Mouse (Mus musculus) gastrocnemius, adult 2 months (tissue): ENCODE measurements at regions not wholly inside any gene's neighbourhood (a gene's known extent, or its start where the extent isn't known, plus 50 kb on each side); places are given as distances from the start of the nearest gene placed in this dataset.

Source experiments
- DNase-seq: peaks from one replicate; pipeline ENCODE4 v3.0.0; 2022
- H3K27ac ChIP-seq: fragments of 200-600 bp; 2 replicates; pipeline ENCODE4 v1.8.1; 2022; ENCODE audit warnings: mild to moderate bottlenecking
- H3K4me3 ChIP-seq: fragments of 200-600 bp; 2 replicates; pipeline ENCODE4 v1.8.1; 2022; ENCODE audit warnings: mild to moderate bottlenecking, moderate library complexity
- CTCF ChIP-seq: fragments of 200-600 bp; IDR thresholded peaks from 2 replicates; pipeline ENCODE4 v1.8.1; 2022; ENCODE audit warnings: antibody characterized with exemption, mild to moderate bottlenecking, moderate library complexity
- intact Hi-C: fragments of 180-260 bp; cut with DNase I; formaldehyde crosslinking; loops from one replicate; pipeline ENCODE4 v1.15.1; 2025

DNA sequence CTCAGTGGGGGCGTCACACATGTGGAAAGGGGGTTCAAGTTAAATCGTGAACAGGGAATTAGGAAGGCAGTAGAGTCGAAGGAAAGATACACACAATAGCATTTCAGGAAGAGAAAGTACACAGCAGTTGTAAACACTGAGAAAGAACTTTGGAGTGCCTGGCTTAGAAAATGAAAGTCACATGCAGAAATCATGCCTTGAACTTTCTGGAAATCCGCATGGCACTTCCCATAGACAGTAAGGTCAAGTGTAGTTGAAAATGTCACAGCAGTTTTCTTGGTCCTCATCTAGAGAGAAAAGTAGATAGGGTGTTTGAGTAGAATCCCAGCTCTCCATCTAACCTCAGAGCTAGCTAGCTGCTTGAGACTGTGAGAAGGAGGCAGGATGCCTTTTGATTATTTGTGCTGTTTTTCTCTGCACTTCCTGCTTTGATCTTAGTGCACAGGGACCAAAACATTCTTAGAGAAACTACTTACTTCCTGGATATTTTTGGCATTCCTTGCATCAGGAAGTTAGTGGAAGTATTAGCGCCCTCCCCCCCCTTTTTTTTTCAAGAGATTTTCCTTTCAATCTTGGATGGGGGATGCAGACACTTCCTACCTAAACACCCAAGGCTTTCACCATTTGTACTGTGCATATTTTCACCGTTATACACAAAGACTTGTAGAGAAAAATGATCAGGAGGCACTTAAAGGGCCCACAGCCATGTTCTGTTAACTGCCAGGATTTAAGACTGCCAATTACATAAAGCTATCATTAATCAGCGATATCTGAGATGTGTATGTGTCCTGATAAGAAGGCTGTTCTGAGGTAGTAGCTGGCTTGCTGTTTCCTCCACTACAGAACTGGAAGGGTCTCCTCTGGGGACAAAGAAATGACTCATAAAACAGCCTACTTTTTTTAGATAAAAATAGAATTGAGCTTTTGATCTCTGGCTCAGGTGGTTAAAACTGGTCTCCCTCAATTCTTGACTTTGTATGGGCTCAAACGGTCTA is 118.2 kb downstream of the Gm10295 start:
- peak overlapping the region; percentile 31 for H3K27ac ChIP-seq
- H3K4me3 ChIP-seq: no peak overlapping the region
- no peak for DNase-seq
- no peak for TF ChIP-seq CTCF
- intact Hi-C loops: no loop called here

DNA sequence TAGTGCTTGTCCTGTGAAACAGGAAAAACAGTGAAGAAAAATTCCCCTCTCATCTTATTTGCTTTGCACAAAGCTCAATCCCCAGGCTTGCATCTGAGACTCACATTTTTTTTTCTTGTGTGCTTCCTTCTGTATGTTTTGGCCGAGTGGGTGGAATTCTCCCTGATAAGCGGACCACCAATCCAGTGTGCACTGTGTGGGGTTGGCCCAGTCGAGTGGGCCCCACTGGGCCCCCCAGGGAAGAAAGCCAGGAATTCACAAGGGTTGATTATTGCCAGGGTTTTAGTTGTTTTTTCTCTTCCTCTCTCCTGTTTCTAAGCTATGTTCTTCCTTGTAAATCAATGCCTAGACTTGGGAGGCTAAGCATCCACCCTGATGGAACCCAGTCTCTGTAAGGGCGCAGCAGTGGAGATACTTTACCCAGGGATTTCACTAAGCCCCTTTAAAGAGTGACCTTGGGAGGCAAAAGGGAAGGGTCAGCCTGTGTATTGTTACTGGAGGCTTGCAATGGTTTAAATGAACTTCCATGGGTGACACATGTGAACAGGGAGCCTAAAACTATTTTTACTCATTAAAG is 120.3 kb downstream of the Gm10295 start:
- DNase-seq: no peak
- intact Hi-C loops: no loop called here
- peak overlapping the region; percentile 12; the same call in 1 of the 2 replicates for H3K27ac ChIP-seq

DNA sequence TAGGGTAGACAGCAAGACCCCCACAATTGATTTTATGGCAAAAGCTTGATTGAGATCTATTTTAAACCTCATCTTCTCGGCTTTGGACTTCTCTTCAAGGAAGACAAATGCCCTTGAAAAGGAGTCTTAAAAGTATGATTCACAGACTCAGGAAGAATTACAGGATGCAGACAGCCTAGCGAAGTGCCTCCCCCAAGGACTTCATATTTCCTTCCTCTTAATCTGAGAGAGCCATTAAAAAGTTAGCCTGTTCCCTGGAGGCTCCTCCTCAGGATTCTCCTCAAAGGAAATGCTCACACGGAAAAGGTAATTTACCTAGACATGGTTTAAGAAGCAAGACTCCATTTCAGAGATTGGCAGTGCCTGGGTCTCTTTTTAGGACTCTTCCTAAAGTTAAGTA is 122.1 kb downstream of the Gm10295 start:
- no peak overlapping the region for H3K4me3 ChIP-seq
- no peak for DNase-seq

More for the DNA sequence above, 120.3 kb downstream of the Gm10295 start:
- H3K4me3 ChIP-seq: no peak overlapping the region
- no peak for TF ChIP-seq CTCF

DNA sequence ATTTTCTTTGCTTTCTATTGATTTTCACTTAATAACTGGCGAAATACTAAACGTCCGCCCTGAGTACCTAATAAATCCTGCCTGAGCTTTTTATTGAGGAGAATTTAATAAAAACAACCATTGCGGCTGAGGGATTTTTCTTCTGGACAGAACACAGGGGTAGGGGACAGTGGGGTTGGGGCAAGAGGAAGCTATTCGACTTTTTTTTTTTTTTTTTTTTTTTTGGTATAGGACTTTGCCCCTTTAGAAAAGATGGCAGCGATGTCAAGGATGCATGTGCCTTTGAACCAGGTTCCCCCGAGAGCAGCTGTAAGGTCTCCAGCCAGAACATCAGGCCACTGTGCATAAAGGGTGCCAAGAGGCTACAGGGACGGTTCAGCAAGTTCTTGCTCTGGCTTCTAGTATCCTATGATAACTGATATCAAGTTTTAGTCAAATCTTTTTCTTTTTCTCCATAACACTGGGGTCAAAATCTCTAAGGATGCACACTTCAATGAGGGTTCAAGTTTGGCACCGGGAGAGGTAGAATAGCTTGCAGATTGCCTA is 126.9 kb downstream of the Gm10295 start:
- no peak for DNase-seq
- no peak for TF ChIP-seq CTCF
- intact Hi-C loops: loop anchor here (5.0 to 10.0 kb wide), 2 partner anchors 170 to 1957 kb away; no protein-coding TSS in a partner anchor
- H3K27ac ChIP-seq: no peak overlapping the region
- H3K4me3 ChIP-seq: no peak overlapping the region

More for the DNA sequence above, 122.1 kb downstream of the Gm10295 start:
- peak overlapping the region; percentile 70 for H3K27ac ChIP-seq
- intact Hi-C loops: loop anchor here (10.0 kb wide), 1 partner anchor 166 kb away; no protein-coding TSS in a partner anchor
- TF ChIP-seq CTCF: no peak

DNA sequence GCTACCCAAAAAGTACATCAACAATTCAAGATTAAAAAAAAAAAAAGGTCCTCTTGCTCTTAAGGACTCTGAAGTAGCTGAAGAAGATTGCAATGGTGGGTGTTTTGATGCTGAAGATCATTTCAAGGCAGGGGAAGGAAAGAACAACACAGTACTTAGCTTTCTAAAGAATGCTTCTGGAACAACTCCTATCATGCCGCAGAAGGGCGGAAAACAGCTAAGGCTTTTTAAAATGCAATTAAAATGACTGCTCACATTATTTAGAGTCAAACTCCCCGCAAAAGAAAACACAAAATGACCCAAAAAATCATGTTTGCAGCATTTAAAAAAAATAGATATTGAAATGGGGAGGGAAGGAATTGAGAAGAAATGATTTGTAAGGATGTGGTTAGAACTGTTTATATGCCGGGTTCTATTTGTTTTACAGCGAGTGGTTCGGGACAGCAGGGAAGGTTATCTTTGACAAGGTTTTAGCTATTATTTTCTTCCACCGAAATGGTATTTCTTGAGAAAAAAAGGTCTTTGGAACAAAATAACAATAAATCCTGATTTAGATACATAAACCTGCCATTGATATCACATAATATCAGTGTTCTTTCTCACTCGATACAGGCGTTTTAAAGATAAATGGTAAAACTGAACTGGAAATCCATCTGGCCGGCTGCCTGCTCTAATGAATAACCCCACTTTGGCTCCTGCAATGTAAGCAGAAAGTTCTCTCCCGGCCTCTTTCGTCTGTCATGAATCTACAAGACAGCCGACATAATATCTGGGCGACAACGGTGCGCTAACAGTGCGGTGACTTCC is 127.6 kb downstream of the Gm10295 start:
- intact Hi-C loops: loop anchor here (5.0 to 10.0 kb wide), 2 partner anchors 171 to 1956 kb away; no protein-coding TSS in a partner anchor
- Histone ChIP-seq H3K27ac (no peak overlapping the region), H3K4me3 (no peak overlapping the region)
- TF ChIP-seq CTCF: no peak
- no peak for DNase-seq

DNA sequence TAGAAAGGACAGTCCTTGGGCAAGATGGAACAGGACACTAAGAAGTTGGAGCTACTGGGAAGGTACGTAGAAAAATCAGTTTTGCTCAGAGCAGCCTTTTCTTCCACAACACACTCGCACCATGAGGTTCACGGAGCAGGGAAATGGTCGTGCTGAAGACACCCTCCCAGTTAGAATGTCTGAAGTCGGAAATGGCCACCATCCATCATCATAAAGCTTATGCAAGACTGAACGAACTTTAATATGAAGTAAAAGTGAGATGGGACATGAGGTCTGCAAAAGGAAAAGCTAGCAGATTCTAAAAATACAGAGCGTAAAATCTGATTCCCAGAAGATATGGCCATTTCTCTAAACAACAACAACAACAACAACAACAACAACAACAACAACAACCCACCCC is 133.9 kb downstream of the Gm10295 start:
- H3K27ac ChIP-seq: peak overlapping the region; percentile 46
- DNase-seq: no peak

DNA sequence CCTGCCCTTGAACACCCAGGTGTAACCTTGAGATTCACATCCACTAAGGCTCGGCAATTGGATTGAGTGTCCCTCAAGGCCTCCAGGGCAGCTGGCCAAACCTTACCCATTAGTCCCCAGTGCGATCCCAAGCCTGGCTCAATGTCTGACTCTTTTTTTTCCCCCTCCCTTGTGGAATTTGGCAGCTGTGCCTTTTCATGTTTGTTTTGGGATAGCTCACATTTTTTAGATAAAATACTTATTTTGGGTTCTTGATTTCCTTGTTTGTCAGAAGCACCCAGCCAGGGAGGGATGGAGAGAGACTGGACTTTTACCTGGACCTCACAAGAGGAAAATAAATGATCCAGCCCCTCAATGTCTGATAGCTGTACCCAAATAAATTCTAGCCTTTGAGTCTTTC is 134.5 kb downstream of the Gm10295 start:
- H3K4me3 ChIP-seq: no peak overlapping the region
- no peak for TF ChIP-seq CTCF
- intact Hi-C loops: no loop called here
- DNase-seq: peak; percentile 32
- H3K27ac ChIP-seq: peak overlapping the region; percentile 46

More for the DNA sequence above, 133.9 kb downstream of the Gm10295 start:
- H3K4me3 ChIP-seq: no peak overlapping the region
- TF ChIP-seq CTCF: no peak
- intact Hi-C loops: no loop called here

DNA sequence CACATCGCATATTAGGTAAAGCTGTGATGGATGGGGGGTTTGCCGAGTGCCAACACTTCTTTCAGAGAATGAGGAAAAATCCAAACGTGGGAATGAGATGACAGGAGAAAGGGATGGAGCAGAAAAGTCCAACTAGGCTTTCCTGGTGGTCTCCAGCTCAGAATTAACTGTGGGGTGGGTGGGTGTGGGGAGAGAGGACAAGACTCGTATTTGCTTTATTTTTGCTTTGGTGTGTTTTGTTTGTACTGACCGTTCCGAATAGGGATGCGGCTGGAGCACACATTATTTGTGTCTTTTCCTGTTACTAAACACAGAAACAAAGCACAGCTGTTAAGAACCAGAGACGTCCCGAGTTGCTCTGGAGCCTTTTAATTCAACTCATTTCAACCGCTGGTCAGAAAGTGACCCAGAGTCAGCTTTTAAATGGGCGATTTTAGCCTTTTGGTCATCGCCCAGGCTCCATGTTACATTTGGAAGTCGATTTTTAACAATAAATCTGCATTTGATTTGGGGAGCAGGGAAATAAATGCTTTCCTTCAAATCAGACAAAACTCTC is 136.7 kb downstream of the Gm10295 start:
- DNase-seq: no peak
- intact Hi-C loops: no loop called here
- Histone ChIP-seq H3K27ac (peak overlapping the region; percentile 61), H3K4me3 (no peak overlapping the region)
- TF ChIP-seq CTCF: no peak

DNA sequence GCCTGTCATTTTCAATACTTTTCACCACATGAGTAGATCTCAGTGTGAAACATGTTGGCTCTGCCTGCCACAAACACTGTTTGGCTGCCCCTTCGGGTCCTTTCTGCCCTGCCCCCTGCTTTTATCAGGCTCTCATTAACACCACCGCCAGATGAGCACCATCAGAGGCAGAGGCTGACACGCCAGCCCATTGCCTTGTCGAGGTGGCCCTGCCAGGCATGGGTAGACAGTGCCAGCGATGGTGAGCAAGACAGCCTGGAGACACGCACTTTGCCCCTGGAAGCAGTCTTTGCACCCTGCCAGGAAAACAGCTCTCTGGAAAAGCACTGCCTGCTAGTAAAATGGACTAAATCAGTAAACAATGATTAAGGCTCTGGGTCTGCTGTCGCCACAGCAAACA is 158.2 kb downstream of the Gm10295 start:
- no peak overlapping the region for H3K4me3 ChIP-seq
- no peak for TF ChIP-seq CTCF
- intact Hi-C loops: no loop called here
- no peak overlapping the region for H3K27ac ChIP-seq
- no peak for DNase-seq

DNA sequence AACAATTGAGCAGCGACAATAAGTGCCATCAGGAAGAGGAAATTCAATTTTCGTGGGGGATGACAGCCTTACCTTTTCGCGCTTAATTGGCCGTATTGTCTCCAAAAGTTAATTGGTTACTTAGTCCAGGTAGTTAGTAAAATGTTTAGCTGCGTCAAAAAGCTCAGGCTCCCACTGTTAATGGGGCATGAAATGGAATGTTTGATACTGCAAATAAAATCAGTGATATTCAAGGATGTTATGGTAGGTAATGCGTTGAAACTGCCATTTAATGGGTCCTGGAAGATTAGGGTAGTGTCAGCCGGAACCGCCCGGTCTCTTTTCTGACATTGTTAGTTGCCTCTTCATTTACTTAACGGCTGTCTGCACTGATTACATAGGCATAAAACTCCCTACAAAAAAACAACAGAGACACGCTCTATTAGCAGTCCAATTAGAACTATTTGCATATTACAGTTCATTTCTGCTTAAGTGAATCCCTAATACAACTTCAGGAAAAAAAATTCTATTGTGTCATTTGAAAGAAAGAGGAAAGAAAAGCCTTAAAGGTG is 161.0 kb downstream of the Gm10295 start:
- Histone ChIP-seq H3K4me3 (no peak overlapping the region), H3K27ac (no peak overlapping the region)
- no peak for DNase-seq
- intact Hi-C loops: no loop called here
- no peak for TF ChIP-seq CTCF

DNA sequence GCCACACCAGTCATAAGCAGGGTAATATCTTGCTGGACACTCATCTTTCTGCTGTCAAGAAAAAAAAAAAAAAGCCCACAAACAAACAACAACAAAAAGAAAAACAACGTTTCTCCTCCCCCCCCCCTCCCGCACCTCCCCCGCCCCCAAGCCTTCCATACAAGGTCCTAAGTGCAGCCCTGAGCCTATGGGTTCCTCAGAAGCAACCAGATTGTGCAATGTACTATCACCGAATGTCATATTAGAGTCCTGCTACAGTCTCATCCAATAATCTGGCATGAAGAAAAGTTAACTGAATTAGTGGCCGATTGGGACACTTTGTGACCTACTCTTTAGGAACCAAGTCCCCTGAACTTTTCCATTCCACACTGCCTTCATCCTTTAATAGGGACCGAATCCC is 161.5 kb downstream of the Gm10295 start:
- Histone ChIP-seq H3K27ac (no peak overlapping the region), H3K4me3 (no peak overlapping the region)
- TF ChIP-seq CTCF: no peak
- DNase-seq: no peak
- intact Hi-C loops: no loop called here

DNA sequence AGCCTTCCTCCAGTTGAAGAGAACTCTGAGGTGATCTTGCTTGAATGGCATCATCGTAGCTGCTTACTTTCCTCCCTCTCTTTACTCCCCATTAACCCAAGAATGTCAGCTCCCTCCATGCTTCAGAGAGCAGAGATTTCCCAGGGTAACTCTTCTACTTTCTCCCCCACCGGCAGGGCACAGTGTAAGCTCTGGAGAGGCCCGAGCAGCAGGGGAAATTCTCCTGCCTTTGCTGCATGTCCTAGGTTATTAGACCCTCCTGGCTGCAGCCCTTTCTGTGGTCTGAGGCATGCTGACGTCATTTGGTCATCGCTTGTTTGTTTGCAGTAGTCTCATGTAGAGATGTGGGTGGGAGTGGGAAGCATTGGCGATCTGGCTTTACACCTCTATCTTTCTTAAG is 163.2 kb downstream of the Gm10295 start:
- no peak overlapping the region for H3K4me3 ChIP-seq
- intact Hi-C loops: no loop called here
- no peak for TF ChIP-seq CTCF
- H3K27ac ChIP-seq: no peak overlapping the region
- no peak for DNase-seq
